Mouse (Mus musculus): ENCODE data around the gene Prickle2. TPM values are rescaled to one million over a fixed set of nuclear protein-coding genes. Genes with fewer than 3 reads are reported as not detected.

Prickle2 gene
- polyA plus RNA-seq, 2 experiments: 0.15 to 0.20 TPM

DNA sequence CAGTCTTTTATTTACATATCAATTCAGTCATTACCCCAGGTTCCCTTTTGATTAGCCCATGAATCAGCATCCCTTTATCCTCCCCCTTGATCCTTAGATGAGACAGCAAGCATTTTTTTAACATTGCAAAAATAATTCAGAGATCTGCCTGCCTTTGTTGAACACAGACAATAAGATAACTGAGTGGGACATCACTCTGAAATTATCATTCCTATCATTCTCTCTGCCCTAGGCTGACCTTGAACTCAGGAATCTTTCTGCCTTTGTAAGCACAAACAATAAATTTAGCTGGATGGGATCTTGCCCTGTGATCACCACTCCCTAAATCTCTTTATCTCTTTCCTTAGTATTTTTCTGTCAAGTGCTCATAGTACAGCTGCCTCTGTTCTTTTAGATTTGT lies 27.7 kb upstream of the Prickle2 start:
- Histone ChIP-seq H3K4me1 (replicated peaks; ENCODE audit: control insufficient read depth in 2 of 2, insufficient read depth in 2 of 2, low read length in 1 of 2) (no peaks in the 10 kb centered on the region), H3K27me3 (ENCODE audit: control insufficient read depth, insufficient read depth, low read length) (no peaks in the 10 kb centered on the region), H3K36me3 (replicated peaks; ENCODE audit: control insufficient read depth, insufficient read depth, low read depth) (no peaks in the 10 kb centered on the region), H3K27ac (no peak overlapping the region), H3K9ac (replicated peaks) (no peak overlapping the region), H3K9me3 (ENCODE audit: control insufficient read depth, low read length) (no peaks in the 10 kb centered on the region), H3K4me3 (ENCODE audit: insufficient read depth in 1 of 2, low read depth in 2 of 2, low read length in 2 of 2) (no peak overlapping the region), H3K4me2 (ENCODE audit: low read depth) (no peak overlapping the region)
- DNase-seq (ENCODE audit: low read depth in 3 of 3, low spot score in 3 of 3) (no peak), ATAC-seq (ENCODE audit: insufficient read depth) (no peak)
- TF ChIP-seq EP300 (IDR thresholded peaks at IDR 0.05; ENCODE audit: low read depth) (no peak), CTCF (IDR thresholded peaks at IDR 0.05; ENCODE audit: low read depth) (no peak)

DNA sequence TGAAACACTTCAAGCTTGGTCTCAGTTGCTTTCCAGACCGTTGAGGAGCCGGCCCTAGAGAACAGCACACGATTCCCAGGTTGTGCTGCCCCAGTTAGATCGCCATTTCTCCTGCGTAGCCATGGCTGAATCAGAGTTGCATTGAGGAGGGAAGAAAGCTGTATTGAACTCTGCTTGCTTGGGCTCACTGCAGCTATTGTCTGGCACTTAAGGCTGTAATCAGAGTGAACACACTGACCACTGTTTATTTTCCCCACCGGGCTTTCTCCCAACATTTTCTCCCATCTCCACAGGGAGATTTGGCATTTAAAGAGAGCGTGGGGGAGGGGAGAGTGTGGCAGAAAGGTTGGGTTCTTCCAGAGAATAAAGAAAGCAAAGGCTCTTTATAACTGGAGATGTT lies 22.6 kb upstream of the Prickle2 start:
- no peak overlapping the region for H3K9ac ChIP-seq (replicated peaks)

DNA sequence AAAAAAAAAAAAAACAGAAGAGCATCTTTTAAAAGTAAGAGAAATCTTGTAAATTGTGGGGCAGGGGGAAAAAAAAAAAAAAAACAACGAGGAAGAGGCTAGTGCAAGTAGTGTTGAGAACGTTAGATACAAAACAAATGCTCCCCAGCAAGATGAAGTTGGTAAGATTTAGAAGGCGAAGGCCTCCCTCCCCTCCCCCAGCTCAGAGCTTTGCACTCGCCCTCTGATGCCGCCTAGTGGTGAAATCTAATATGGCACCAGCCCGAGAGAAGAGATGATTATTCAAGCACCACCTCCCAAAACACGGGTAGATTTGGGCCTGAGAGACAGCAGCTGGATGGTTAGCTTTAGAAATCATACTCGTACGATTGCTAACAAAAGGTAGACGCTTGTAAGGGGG lies 22.1 kb upstream of the Prickle2 start:
- Histone ChIP-seq H3K4me3 (ENCODE audit: insufficient read depth in 1 of 2, low read depth in 2 of 2, low read length in 2 of 2) (no peak overlapping the region), H3K9me3 (ENCODE audit: control insufficient read depth, low read length) (no peaks in the 10 kb centered on the region), H3K36me3 (replicated peaks; ENCODE audit: control insufficient read depth, insufficient read depth, low read depth) (no peaks in the 10 kb centered on the region), H3K27ac (no peak overlapping the region), H3K9ac (replicated peaks) (no peak overlapping the region), H3K27me3 (ENCODE audit: control insufficient read depth, insufficient read depth, low read length) (no peaks in the 10 kb centered on the region), H3K4me1 (replicated peaks; ENCODE audit: control insufficient read depth in 2 of 2, insufficient read depth in 2 of 2, low read length in 1 of 2) (peaks cover 0 to 2% of the 10 kb centered on the region in 2 experiments; a peak in 1 of 4 replicates), H3K4me2 (ENCODE audit: low read depth) (no peak overlapping the region)
- DNase-seq (ENCODE audit: low read depth in 3 of 3, low spot score in 3 of 3) (peak in 1 of 3 experiments; percentile 5), ATAC-seq (ENCODE audit: insufficient read depth) (no peak)
- peak; percentile 83 for TF ChIP-seq CTCF (IDR thresholded peaks at IDR 0.05; ENCODE audit: low read depth)
- TF ChIP-seq EP300 (IDR thresholded peaks at IDR 0.05; ENCODE audit: low read depth): no peak
- 4% methylated on average over 10 of the region's 10 CpGs for WGBS (ENCODE audit: insufficient replicate concordance)

More for the DNA sequence above, 22.6 kb upstream of the Prickle2 start:
- Histone ChIP-seq H3K27ac (no peak overlapping the region), H3K4me3 (ENCODE audit: insufficient read depth in 1 of 2, low read depth in 2 of 2, low read length in 2 of 2) (no peak overlapping the region), H3K27me3 (ENCODE audit: control insufficient read depth, insufficient read depth, low read length) (no peaks in the 10 kb centered on the region), H3K9me3 (ENCODE audit: control insufficient read depth, low read length) (no peaks in the 10 kb centered on the region), H3K4me1 (replicated peaks; ENCODE audit: control insufficient read depth in 2 of 2, insufficient read depth in 2 of 2, low read length in 1 of 2) (peaks cover 0 to 2% of the 10 kb centered on the region in 2 experiments; a peak in 1 of 4 replicates), H3K36me3 (replicated peaks; ENCODE audit: control insufficient read depth, insufficient read depth, low read depth) (no peaks in the 10 kb centered on the region), H3K4me2 (ENCODE audit: low read depth) (no peak overlapping the region)
- no peak for TF ChIP-seq EP300 (IDR thresholded peaks at IDR 0.05; ENCODE audit: low read depth)
- no peak for TF ChIP-seq CTCF (IDR thresholded peaks at IDR 0.05; ENCODE audit: low read depth)
- WGBS (ENCODE audit: insufficient replicate concordance): 39% methylated on average over 7 of the region's 7 CpGs
- no peak for DNase-seq (ENCODE audit: low read depth in 3 of 3, low spot score in 3 of 3)
- no peak for ATAC-seq (ENCODE audit: insufficient read depth)

DNA sequence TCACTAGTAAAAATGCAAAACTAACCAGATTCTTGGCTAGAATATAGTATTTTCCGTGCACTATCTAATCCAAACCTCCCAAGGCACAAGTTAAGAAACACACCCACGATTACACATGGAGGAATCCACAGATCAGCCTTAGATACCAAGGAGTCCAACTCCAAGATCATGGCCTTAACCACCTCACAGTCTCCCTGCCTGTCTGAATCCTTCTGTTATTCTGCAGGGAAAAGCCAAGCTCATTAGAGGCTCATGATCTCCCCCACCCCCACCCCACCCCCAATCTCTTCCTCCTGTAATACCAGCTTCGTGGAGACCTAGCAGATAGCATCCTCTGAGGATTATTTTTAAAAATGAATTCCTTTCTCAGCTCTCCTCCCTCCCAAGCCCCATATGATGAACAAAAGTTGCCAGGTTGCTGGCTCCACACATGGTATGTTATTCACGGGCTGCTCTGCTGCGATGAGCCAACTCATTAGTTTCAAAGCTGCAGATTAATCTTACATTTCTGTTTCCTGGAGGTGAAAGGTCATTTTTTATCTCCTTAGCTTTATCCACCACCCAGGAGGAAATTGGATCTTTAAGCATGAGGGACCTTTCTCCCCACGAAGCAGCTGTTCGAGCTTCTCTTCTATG lies 21.5 kb upstream of the Prickle2 start:
- Histone ChIP-seq H3K9ac (replicated peaks) (no peak overlapping the region), H3K27ac (no peak overlapping the region), H3K4me3 (ENCODE audit: insufficient read depth in 1 of 2, low read depth in 2 of 2, low read length in 2 of 2) (no peak overlapping the region), H3K27me3 (ENCODE audit: control insufficient read depth, insufficient read depth, low read length) (no peaks in the 10 kb centered on the region), H3K36me3 (replicated peaks; ENCODE audit: control insufficient read depth, insufficient read depth, low read depth) (no peaks in the 10 kb centered on the region), H3K4me1 (replicated peaks; ENCODE audit: control insufficient read depth in 2 of 2, insufficient read depth in 2 of 2, low read length in 1 of 2) (peaks cover 0 to 2% of the 10 kb centered on the region in 2 experiments; a peak in 1 of 4 replicates), H3K4me2 (ENCODE audit: low read depth) (no peak overlapping the region), H3K9me3 (ENCODE audit: control insufficient read depth, low read length) (no peaks in the 10 kb centered on the region)
- TF ChIP-seq CTCF (IDR thresholded peaks at IDR 0.05; ENCODE audit: low read depth) (no peak), EP300 (IDR thresholded peaks at IDR 0.05; ENCODE audit: low read depth) (no peak)
- ATAC-seq (ENCODE audit: insufficient read depth) (no peak), DNase-seq (ENCODE audit: low read depth in 3 of 3, low spot score in 3 of 3) (no peak)
- WGBS (ENCODE audit: insufficient replicate concordance): 24% methylated on average over 7 of the region's 7 CpGs

- Histone ChIP-seq H3K36me3 (replicated peaks; ENCODE audit: control insufficient read depth, insufficient read depth, low read depth) (no peaks in the 10 kb centered on the region), H3K4me2 (ENCODE audit: low read depth) (no peak overlapping the region), H3K9ac (replicated peaks) (no peak overlapping the region), H3K27ac (no peak overlapping the region), H3K9me3 (ENCODE audit: control insufficient read depth, low read length) (no peaks in the 10 kb centered on the region), H3K4me1 (replicated peaks; ENCODE audit: control insufficient read depth in 2 of 2, insufficient read depth in 2 of 2, low read length in 1 of 2) (peaks cover 0 to 2% of the 10 kb centered on the region in 2 experiments; a peak in 1 of 4 replicates), H3K4me3 (ENCODE audit: insufficient read depth in 1 of 2, low read depth in 2 of 2, low read length in 2 of 2) (no peak overlapping the region), H3K27me3 (ENCODE audit: control insufficient read depth, insufficient read depth, low read length) (no peaks in the 10 kb centered on the region)
- TF ChIP-seq EP300 (IDR thresholded peaks at IDR 0.05; ENCODE audit: low read depth) (no peak), CTCF (IDR thresholded peaks at IDR 0.05; ENCODE audit: low read depth) (no peak)
- DNase-seq (ENCODE audit: low read depth in 3 of 3, low spot score in 3 of 3): no peak
- 51% methylated on average over 5 of the region's 5 CpGs for WGBS (ENCODE audit: insufficient replicate concordance)
- ATAC-seq (ENCODE audit: insufficient read depth): no peak
Measured at GRCm38 (mm10) chr6:92726121-92726520, 20.2 kb upstream of the Prickle2 start.
